Mouse (Mus musculus) spleen, adult 2 months (tissue): ENCODE results near the gene Fzd7.

ENCODE experiments used
- CTCF ChIP-seq: fragments of 200-500 bp; IDR thresholded peaks from 2 replicates; pipeline ENCODE4 v1.5.1; 2011; ENCODE audit warnings: mild to moderate bottlenecking, inconsistent platforms; ENCODE audit not compliant: insufficient read depth, insufficient read length, insufficient replicate concordance; ENCODE audit errors: extremely low read depth
- POLR2A ChIP-seq: fragments of 200-500 bp; IDR thresholded peaks from 2 replicates; pipeline ENCODE4 v1.6.1; 2011; ENCODE audit warnings: low read depth, low read length, inconsistent platforms

DNA sequence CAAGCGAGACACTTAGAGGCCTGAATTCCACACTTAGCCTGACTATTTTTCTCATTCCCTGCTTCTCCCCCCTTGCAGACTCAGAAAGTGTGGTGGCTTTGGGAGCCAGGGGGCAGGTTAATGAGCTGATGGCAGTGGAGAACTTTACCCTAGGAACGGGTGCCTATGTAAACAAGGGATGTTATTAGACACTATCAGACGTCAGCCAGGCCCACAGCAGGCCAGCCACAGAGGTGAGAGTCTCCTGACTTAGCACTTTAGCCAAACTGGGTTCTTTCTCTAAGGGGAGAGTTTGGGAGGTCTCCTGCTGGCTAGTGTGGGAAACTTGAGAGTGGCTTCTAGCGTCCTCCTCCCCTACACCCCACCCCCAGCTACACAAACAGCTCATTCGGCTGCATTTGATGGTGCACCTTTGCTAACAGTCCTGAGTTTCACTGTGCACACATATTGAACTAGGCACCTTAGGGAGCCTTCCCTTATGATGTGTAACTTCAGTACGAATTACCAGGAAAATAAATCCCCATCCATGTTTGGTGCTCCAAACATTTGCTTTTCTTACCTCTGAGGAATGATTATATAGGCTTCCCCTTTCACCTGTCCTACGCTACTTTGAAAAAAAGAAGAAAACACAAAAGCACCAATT lies 21.6 kb downstream of the Fzd7 start:
- TF ChIP-seq CTCF = no peak
- TF ChIP-seq POLR2A = no peak
